Mouse (Mus musculus) stomach, embryonic 15.5 days (tissue): ENCODE data around the gene Galnt4. TPM values are rescaled to one million over a fixed set of nuclear protein-coding genes. Genes with fewer than 3 reads are reported as not detected.

ENCODE experiments used
- ATAC-seq: fragments of 200-750 bp; cut with Nextera tagmentation; 2 replicates; pipeline ENCODE4 v1.8.0; 2017; ENCODE audit warnings: low read depth, moderate number of reproducible peaks, moderate TSS enrichment; ENCODE audit not compliant: insufficient read depth, low FRiP score
- H3K27ac ChIP-seq: fragments of 300-500 bp; sonication (generic); 2 replicates; pipeline ENCODE4 v1.5.1; 2015; ENCODE audit warnings: mild to moderate bottlenecking, inconsistent platforms
- H3K27me3 ChIP-seq: fragments of 300-500 bp; sonication (generic); replicated peaks from 2 replicates; pipeline ENCODE4 v1.6.1; 2015; ENCODE audit warnings: inconsistent platforms
- H3K36me3 ChIP-seq: fragments of 300-500 bp; sonication (generic); 2 replicates; pipeline ENCODE4 v1.6.1; 2015; ENCODE audit warnings: inconsistent platforms
- H3K4me1 ChIP-seq: fragments of 300-500 bp; sonication (generic); 2 replicates; pipeline ENCODE4 v1.6.1; 2015; ENCODE audit warnings: inconsistent platforms
- H3K4me2 ChIP-seq: fragments of 300-500 bp; sonication (generic); 2 replicates; pipeline ENCODE4 v1.6.1; 2015; ENCODE audit warnings: mild to moderate bottlenecking, inconsistent platforms
- H3K4me3 ChIP-seq: fragments of 300-500 bp; sonication (generic); replicated peaks from 2 replicates; pipeline ENCODE4 v1.5.1; 2015; ENCODE audit warnings: inconsistent platforms
- H3K9ac ChIP-seq: fragments of 300-500 bp; sonication (generic); 2 replicates; pipeline ENCODE4 v1.6.1; 2015; ENCODE audit warnings: inconsistent platforms
- H3K9me3 ChIP-seq: fragments of 300-500 bp; sonication (generic); 2 replicates; pipeline ENCODE4 v1.6.1; 2016; ENCODE audit warnings: inconsistent platforms
- WGBS: fragments of 180-500 bp; shearing (Covaris S2); methylation state at CpG from one replicate; pipeline ENCODE4 v1.1.7; 2015; 5-methylcytosine and 5-hydroxymethylcytosine counted together
- polyA plus RNA-seq: library from polyadenylated mRNA; unstranded; fragments of >200 nt; fragmentation: Nextera tagmentation; extraction: Ambion mirVana; gene quantifications from 2 replicates; pipeline ENCODE4 v1.2.1, GENCODE M21; 2015

Gene Galnt4
- 26.2 and 30.0 TPM in 2 replicates for polyA plus RNA-seq

GRCm38 (mm10) chr10:99107964-99108363, at the start of gene Galnt4:
Gene Galnt4 (plus strand): TSS chr10:99108159.
- Histone ChIP-seq H3K4me3 (peak within 1 kb of the TSS; percentile 99), H3K9ac (peak within 1 kb of the TSS; percentile 83), H3K27me3 (no peaks in the 10 kb centered on the region), H3K36me3 (peaks cover 17% of the 10 kb centered on the region), H3K9me3 (no peaks in the 10 kb centered on the region), H3K4me1 (peaks cover 4% of the 10 kb centered on the region; the same call in 1 of the 2 replicates), H3K4me2 (peak within 1 kb of the TSS; percentile 98), H3K27ac (peak within 1 kb of the TSS; percentile 87)
- peak; percentile 85 for ATAC-seq
- WGBS, result under 1% methylated on average over 22 of the region's 22 CpGs

- 81% methylated on average over 7 of the region's 7 CpGs for WGBS
- no peak overlapping the region for H3K4me3 ChIP-seq
- no peak overlapping the region for H3K9ac ChIP-seq
- H3K9me3 ChIP-seq, result no peaks in the 10 kb centered on the region
- H3K27ac ChIP-seq, result no peak overlapping the region
- ATAC-seq, result no peak
- no peaks in the 10 kb centered on the region for H3K36me3 ChIP-seq
- H3K27me3 ChIP-seq, result no peaks in the 10 kb centered on the region
- no peak overlapping the region for H3K4me2 ChIP-seq
- no peaks in the 10 kb centered on the region for H3K4me1 ChIP-seq
Observed at GRCm38 (mm10) chr10:99060588-99060987, 47.4 kb upstream of the Galnt4 start.

- no peak for ATAC-seq
- WGBS, result 85% methylated on average over 10 of the region's 10 CpGs
- Histone ChIP-seq H3K27ac (no peak overlapping the region), H3K9ac (no peak overlapping the region), H3K4me3 (no peak overlapping the region), H3K4me1 (no peaks in the 10 kb centered on the region), H3K4me2 (no peak overlapping the region), H3K9me3 (no peaks in the 10 kb centered on the region), H3K36me3 (no peaks in the 10 kb centered on the region), H3K27me3 (no peaks in the 10 kb centered on the region)
Observed at GRCm38 (mm10) chr10:99061418-99061817, 46.5 kb upstream of the Galnt4 start.

- no peak overlapping the region for H3K4me3 ChIP-seq
- no peak for ATAC-seq
- 76% methylated on average over 5 of the region's 5 CpGs for WGBS
- no peaks in the 10 kb centered on the region for H3K4me1 ChIP-seq
- no peak overlapping the region for H3K27ac ChIP-seq
- no peaks in the 10 kb centered on the region for H3K9me3 ChIP-seq
- H3K36me3 ChIP-seq, result no peaks in the 10 kb centered on the region
- H3K9ac ChIP-seq, result no peak overlapping the region
- no peaks in the 10 kb centered on the region for H3K27me3 ChIP-seq
- H3K4me2 ChIP-seq, result no peak overlapping the region
Observed at GRCm38 (mm10) chr10:99062546-99062945, 45.4 kb upstream of the Galnt4 start.

GRCm38 (mm10) chr10:99076113-99076895, 31.7 kb upstream of the Galnt4 start:
- no peaks in the 10 kb centered on the region for H3K4me1 ChIP-seq
- H3K36me3 ChIP-seq, result no peaks in the 10 kb centered on the region
- no peak overlapping the region for H3K4me2 ChIP-seq
- no peaks in the 10 kb centered on the region for H3K27me3 ChIP-seq
- no peak overlapping the region for H3K4me3 ChIP-seq
- ATAC-seq, result no peak
- H3K9me3 ChIP-seq, result no peaks in the 10 kb centered on the region
- H3K27ac ChIP-seq, result no peak overlapping the region
- H3K9ac ChIP-seq, result no peak overlapping the region
- 82% methylated on average over 18 of the region's 18 CpGs for WGBS

GRCm38 (mm10) chr10:99078621-99079020, 29.3 kb upstream of the Galnt4 start:
- no peak overlapping the region for H3K4me2 ChIP-seq
- H3K9ac ChIP-seq, result no peak overlapping the region
- no peaks in the 10 kb centered on the region for H3K36me3 ChIP-seq
- no peak for ATAC-seq
- no peak overlapping the region for H3K27ac ChIP-seq
- no peak overlapping the region for H3K4me3 ChIP-seq
- WGBS, result 68% methylated on average over 2 of the region's 2 CpGs
- no peaks in the 10 kb centered on the region for H3K4me1 ChIP-seq
- H3K27me3 ChIP-seq, result no peaks in the 10 kb centered on the region
- no peaks in the 10 kb centered on the region for H3K9me3 ChIP-seq

- Histone ChIP-seq H3K4me3 (no peak overlapping the region), H3K9me3 (no peaks in the 10 kb centered on the region), H3K4me2 (no peak overlapping the region), H3K27me3 (no peaks in the 10 kb centered on the region), H3K36me3 (no peaks in the 10 kb centered on the region), H3K9ac (no peak overlapping the region), H3K4me1 (no peaks in the 10 kb centered on the region), H3K27ac (no peak overlapping the region)
- no peak for ATAC-seq
- 78% methylated on average over 10 of the region's 10 CpGs for WGBS
Observed at GRCm38 (mm10) chr10:99081569-99081990, 26.4 kb upstream of the Galnt4 start.

GRCm38 (mm10) chr10:99083431-99084003, 24.4 kb upstream of the Galnt4 start:
- H3K4me2 ChIP-seq, result no peak overlapping the region
- WGBS, result 84% methylated on average over 14 of the region's 14 CpGs
- H3K9me3 ChIP-seq, result no peaks in the 10 kb centered on the region
- no peaks in the 10 kb centered on the region for H3K27me3 ChIP-seq
- H3K36me3 ChIP-seq, result no peaks in the 10 kb centered on the region
- H3K9ac ChIP-seq, result no peak overlapping the region
- H3K4me1 ChIP-seq, result no peaks in the 10 kb centered on the region
- no peak for ATAC-seq
- no peak overlapping the region for H3K27ac ChIP-seq
- no peak overlapping the region for H3K4me3 ChIP-seq

GRCm38 (mm10) chr10:99084397-99085239, 23.3 kb upstream of the Galnt4 start:
- H3K36me3 ChIP-seq, result no peaks in the 10 kb centered on the region
- no peak for ATAC-seq
- no peaks in the 10 kb centered on the region for H3K27me3 ChIP-seq
- H3K4me3 ChIP-seq, result no peak overlapping the region
- H3K9ac ChIP-seq, result no peak overlapping the region
- no peaks in the 10 kb centered on the region for H3K9me3 ChIP-seq
- 0 out of 2 replicates have a peak overlapping the region, but pooled peaks have one; percentile 25 for H3K4me2 ChIP-seq
- H3K27ac ChIP-seq, result no peak overlapping the region
- H3K4me1 ChIP-seq, result no peaks in the 10 kb centered on the region
- WGBS, result 46% methylated on average over 23 of the region's 23 CpGs

- no peak overlapping the region for H3K9ac ChIP-seq
- H3K4me2 ChIP-seq, result 0 out of 2 replicates have a peak overlapping the region, but pooled peaks have one; percentile 25
- H3K4me1 ChIP-seq, result no peaks in the 10 kb centered on the region
- H3K27me3 ChIP-seq, result no peaks in the 10 kb centered on the region
- no peaks in the 10 kb centered on the region for H3K36me3 ChIP-seq
- no peaks in the 10 kb centered on the region for H3K9me3 ChIP-seq
- H3K4me3 ChIP-seq, result no peak overlapping the region
- 59% methylated on average over 6 of the region's 6 CpGs for WGBS
- ATAC-seq, result no peak
- H3K27ac ChIP-seq, result no peak overlapping the region
Observed at GRCm38 (mm10) chr10:99085240-99085587, 22.7 kb upstream of the Galnt4 start.

GRCm38 (mm10) chr10:99086029-99086428, 21.9 kb upstream of the Galnt4 start:
- Histone ChIP-seq H3K27me3 (no peaks in the 10 kb centered on the region), H3K4me2 (no peak overlapping the region)
- 65% methylated on average over 6 of the region's 6 CpGs for WGBS

GRCm38 (mm10) chr10:99089906-99090305, 18.1 kb upstream of the Galnt4 start:
- Histone ChIP-seq H3K4me2 (no peak overlapping the region), H3K4me3 (no peak overlapping the region), H3K9ac (no peak overlapping the region), H3K27me3 (no peaks in the 10 kb centered on the region), H3K27ac (no peak overlapping the region), H3K9me3 (no peaks in the 10 kb centered on the region), H3K4me1 (no peaks in the 10 kb centered on the region), H3K36me3 (no peaks in the 10 kb centered on the region)
- 73% methylated on average over 6 of the region's 6 CpGs for WGBS
- no peak for ATAC-seq

More at GRCm38 (mm10) chr10:99086029-99086428, 21.9 kb upstream of the Galnt4 start:
- H3K36me3 ChIP-seq, result no peaks in the 10 kb centered on the region
- H3K9me3 ChIP-seq, result no peaks in the 10 kb centered on the region
- no peak for ATAC-seq
- no peaks in the 10 kb centered on the region for H3K4me1 ChIP-seq
- no peak overlapping the region for H3K4me3 ChIP-seq
- no peak overlapping the region for H3K9ac ChIP-seq
- H3K27ac ChIP-seq, result no peak overlapping the region
